Mouse (Mus musculus) liver, adult 2 months (tissue): ENCODE data around the gene Camk2n2.

Experiments used
- CTCF ChIP-seq: fragments of 200-500 bp; IDR thresholded peaks from 2 replicates; pipeline ENCODE4 v1.5.1; 2011; ENCODE audit warnings: low read depth, low read length, control low read depth
- POLR2A ChIP-seq: fragments of 200-500 bp; IDR thresholded peaks from 2 replicates; pipeline ENCODE4 v1.6.1; 2011; ENCODE audit warnings: low read length, control low read depth; ENCODE audit not compliant: insufficient read depth; ENCODE audit errors: extremely low read depth

- no peak for TF ChIP-seq POLR2A
- no peak for TF ChIP-seq CTCF
Measured at GRCm38 (mm10) chr16:20643911-20644310, 22.8 kb upstream of the Camk2n2 start.
